Mouse (Mus musculus) myocyte (in vitro differentiated cells): ENCODE data around the gene Tecpr1. TPM values are rescaled to one million over a fixed set of nuclear protein-coding genes. Genes with fewer than 3 reads are reported as not detected.

ENCODE experiments used
- H3K27me3 ChIP-seq: one replicate; pipeline ENCODE4 v1.6.1; 2011; ENCODE audit not compliant: control insufficient read depth, insufficient read depth, insufficient read length
- H3K36me3 ChIP-seq: one replicate; pipeline ENCODE4 v1.6.1; 2011; ENCODE audit not compliant: control insufficient read depth, insufficient read depth
- H3K4me2 ChIP-seq: one replicate; pipeline ENCODE4 v1.6.1; 2011; ENCODE audit warnings: low read depth, control low read depth
- H3K4me3 ChIP-seq: one replicate; pipeline ENCODE4 v1.5.1; 2011; ENCODE audit warnings: mild to moderate bottlenecking, control low read depth, moderate library complexity
- H3K79me2 ChIP-seq: one replicate; pipeline ENCODE4 v1.6.1; 2011; ENCODE audit not compliant: control insufficient read depth, insufficient read depth
- H3ac ChIP-seq: one replicate; pipeline ENCODE4 v1.6.1; 2011; ENCODE audit not compliant: control insufficient read depth, insufficient read length
- CEBPB ChIP-seq: IDR thresholded peaks from 2 replicates; pipeline ENCODE4 v1.6.1; 2011; ENCODE audit warnings: mild to moderate bottlenecking, moderate library complexity; ENCODE audit not compliant: poor library complexity, insufficient read depth, severe bottlenecking
- E2F4 ChIP-seq: IDR thresholded peaks from one replicate; pipeline ENCODE4 v1.6.1; 2011; ENCODE audit warnings: mild to moderate bottlenecking, control low read depth, moderate library complexity; ENCODE audit not compliant: insufficient read depth
- MAX ChIP-seq: IDR thresholded peaks from one replicate; pipeline ENCODE4 v1.6.1; 2011; ENCODE audit warnings: low read depth, mild to moderate bottlenecking, control low read depth
- MYOD1 ChIP-seq, 3 experiments: IDR thresholded peaks; one replicate each; pipeline ENCODE4 v1.6.1; 2011; ENCODE audit warnings: control low read depth in 2 of 3, low read depth in 2 of 3, mild to moderate bottlenecking in 2 of 3, moderate library complexity in 1 of 3; ENCODE audit not compliant: insufficient read length in 2 of 3, control insufficient read depth in 1 of 3
- MYOG ChIP-seq, 3 experiments: IDR thresholded peaks; one replicate each; pipeline ENCODE4 v1.6.1; 2011; ENCODE audit warnings: control low read depth in 2 of 3, low read depth in 2 of 3, mild to moderate bottlenecking in 2 of 3; ENCODE audit not compliant: insufficient read length in 2 of 3, control insufficient read depth in 1 of 3, insufficient read depth in 1 of 3
- POLR2A ChIP-seq: IDR thresholded peaks from one replicate; pipeline ENCODE4 v1.6.1; 2011; ENCODE audit warnings: low read depth, mild to moderate bottlenecking, control low read depth, moderate library complexity; ENCODE audit not compliant: insufficient read length
- POLR2AphosphoS2 ChIP-seq: IDR thresholded peaks from one replicate; pipeline ENCODE4 v1.6.1; 2011; ENCODE audit warnings: low read depth, control low read depth; ENCODE audit not compliant: insufficient read length
- REST ChIP-seq: IDR thresholded peaks from one replicate; pipeline ENCODE4 v1.6.1; 2011; ENCODE audit warnings: mild to moderate bottlenecking, control low read depth, moderate library complexity; ENCODE audit not compliant: insufficient read depth, insufficient read length
- SRF ChIP-seq: IDR thresholded peaks from one replicate; pipeline ENCODE4 v1.6.1; 2011; ENCODE audit warnings: low read depth; ENCODE audit not compliant: control insufficient read depth, insufficient read length
- TCF12 ChIP-seq: IDR thresholded peaks from one replicate; pipeline ENCODE4 v1.6.1; 2011; ENCODE audit warnings: mild to moderate bottlenecking, control low read depth; ENCODE audit not compliant: poor library complexity, insufficient read depth, severe bottlenecking
- TCF3 ChIP-seq: IDR thresholded peaks from one replicate; pipeline ENCODE4 v1.6.1; 2011; ENCODE audit warnings: low read depth, control low read depth; ENCODE audit not compliant: insufficient read length
- USF1 ChIP-seq: IDR thresholded peaks from one replicate; pipeline ENCODE4 v1.6.1; 2011; ENCODE audit warnings: low read depth, mild to moderate bottlenecking, control low read depth, moderate library complexity
- polyA plus RNA-seq: library from polyadenylated mRNA; unstranded; fragments of >200 nt; fragmentation: generic; extraction: Trizol; gene quantifications from one replicate; pipeline ENCODE4 v1.2.1, GENCODE M21; 2012; ENCODE audit warnings: missing spikeins

Gene Tecpr1
- polyA plus RNA-seq, 1 experiment = 19.2 TPM

GRCm38 (mm10) chr5:144165756-144166155, 57.7 kb downstream of the Tecpr1 start:
- Histone ChIP-seq H3K27me3 (no peaks in the 10 kb centered on the region), H3K79me2 (no peaks in the 10 kb centered on the region), H3K4me3 (no peak overlapping the region), H3K36me3 (no peaks in the 10 kb centered on the region), H3ac (no peak overlapping the region), H3K4me2 (no peak overlapping the region)
- no peak for TF ChIP-seq E2F4
- TF ChIP-seq REST = no peak
- TF ChIP-seq TCF12 = no peak
- no peak for TF ChIP-seq SRF
- no peak for TF ChIP-seq MAX

GRCm38 (mm10) chr5:144162813-144163517, 60.5 kb downstream of the Tecpr1 start:
- Histone ChIP-seq H3K4me2 (no peak overlapping the region), H3K79me2 (no peaks in the 10 kb centered on the region), H3K4me3 (no peak overlapping the region), H3K36me3 (peaks cover 4% of the 10 kb centered on the region), H3ac (no peak overlapping the region), H3K27me3 (no peaks in the 10 kb centered on the region)
- TF ChIP-seq E2F4 (no peak), POLR2AphosphoS2 (no peak)

- Histone ChIP-seq H3K4me3 (no peak overlapping the region), H3K36me3 (peaks cover 4% of the 10 kb centered on the region), H3K4me2 (no peak overlapping the region), H3K27me3 (no peaks in the 10 kb centered on the region), H3K79me2 (no peaks in the 10 kb centered on the region), H3ac (no peak overlapping the region)
- TF ChIP-seq MYOG (IDR thresholded peaks at IDR 0.05; ENCODE audit: control insufficient read depth in 1 of 3, insufficient read depth in 1 of 3, insufficient read length in 2 of 3, low read depth in 2 of 3) (no peak), REST (no peak), USF1 (no peak)
Observed at GRCm38 (mm10) chr5:144162080-144162812, 61.2 kb downstream of the Tecpr1 start.

- no peak for TF ChIP-seq CEBPB
- TF ChIP-seq POLR2A = no peak
- no peak for TF ChIP-seq USF1
- TF ChIP-seq POLR2AphosphoS2 = no peak
- no peak for TF ChIP-seq MYOG (IDR thresholded peaks at IDR 0.05; ENCODE audit: control insufficient read depth in 1 of 3, insufficient read depth in 1 of 3, insufficient read length in 2 of 3, low read depth in 2 of 3)
- no peak for TF ChIP-seq MYOD1 (IDR thresholded peaks at IDR 0.05; ENCODE audit: control insufficient read depth in 1 of 3, insufficient read length in 2 of 3, low read depth in 2 of 3)
- TF ChIP-seq E2F4 = no peak
- no peak for TF ChIP-seq MAX
- no peak for TF ChIP-seq SRF
- TF ChIP-seq REST = no peak
- no peak for TF ChIP-seq TCF12
- no peak for TF ChIP-seq TCF3
- Histone ChIP-seq H3ac (no peak overlapping the region), H3K36me3 (peaks cover 10% of the 10 kb centered on the region), H3K4me2 (no peak overlapping the region), H3K79me2 (no peaks in the 10 kb centered on the region), H3K27me3 (no peaks in the 10 kb centered on the region), H3K4me3 (no peak overlapping the region)
Observed at GRCm38 (mm10) chr5:144159137-144159536, 64.3 kb downstream of the Tecpr1 start.

GRCm38 (mm10) chr5:144158604-144159003, 64.8 kb downstream of the Tecpr1 start:
- H3ac ChIP-seq = no peak overlapping the region
- no peak overlapping the region for H3K4me3 ChIP-seq
- peak; percentile 64 for TF ChIP-seq USF1
- TF ChIP-seq MYOG (IDR thresholded peaks at IDR 0.05; ENCODE audit: control insufficient read depth in 1 of 3, insufficient read depth in 1 of 3, insufficient read length in 2 of 3, low read depth in 2 of 3) = peak in 1 of 3 experiments; percentile 17
- no peak for TF ChIP-seq E2F4
- H3K36me3 ChIP-seq = peaks cover 10% of the 10 kb centered on the region
- H3K27me3 ChIP-seq = no peaks in the 10 kb centered on the region
- H3K4me2 ChIP-seq = no peak overlapping the region
- H3K79me2 ChIP-seq = no peaks in the 10 kb centered on the region
